Mouse (Mus musculus) midbrain, embryonic 11.5 days (tissue): Measurements from ENCODE around the gene Trmt10a. TPM values are rescaled to one million over a fixed set of nuclear protein-coding genes. Genes with fewer than 3 reads are reported as not detected.

Experiments
- ATAC-seq: fragments of 200-750 bp; cut with Nextera tagmentation; 2 replicates; pipeline ENCODE4 v1.8.0; 2017; ENCODE audit warnings: moderate TSS enrichment, moderate library complexity; ENCODE audit not compliant: low FRiP score
- DNase-seq: peaks from one replicate; pipeline ENCODE4 v3.0.0; 2015; ENCODE audit warnings: low spot score; ENCODE audit errors: missing footprints
- H3K27ac ChIP-seq: fragments of 300-500 bp; sonication (generic); 2 replicates; pipeline ENCODE4 v1.5.1; 2014; ENCODE audit warnings: low read depth, low read length
- H3K27me3 ChIP-seq: fragments of 300-500 bp; sonication (generic); 2 replicates; pipeline ENCODE4 v1.6.1; 2014; ENCODE audit warnings: mild to moderate bottlenecking, low read length, moderate library complexity, mixed read lengths; ENCODE audit not compliant: control insufficient read depth, insufficient read depth
- H3K36me3 ChIP-seq: fragments of 300-500 bp; sonication (generic); 2 replicates; pipeline ENCODE4 v1.6.1; 2014; ENCODE audit warnings: mild to moderate bottlenecking, low read length, moderate library complexity, mixed read lengths; ENCODE audit not compliant: control insufficient read depth, insufficient read depth
- H3K4me1 ChIP-seq: fragments of 300-500 bp; sonication (generic); 2 replicates; pipeline ENCODE4 v1.6.1; 2014; ENCODE audit warnings: low read length; ENCODE audit not compliant: control insufficient read depth, insufficient read depth
- H3K4me2 ChIP-seq: fragments of 300-500 bp; sonication (generic); 2 replicates; pipeline ENCODE4 v1.6.1; 2014; ENCODE audit warnings: mild to moderate bottlenecking, moderate library complexity
- H3K4me3 ChIP-seq: fragments of 300-500 bp; sonication (generic); 2 replicates; pipeline ENCODE4 v1.5.1; 2014; ENCODE audit warnings: low read depth, low read length
- H3K9ac ChIP-seq: fragments of 300-500 bp; sonication (generic); 2 replicates; pipeline ENCODE4 v1.6.1; 2014; ENCODE audit warnings: low read length
- H3K9me3 ChIP-seq: fragments of 300-500 bp; sonication (generic); 2 replicates; pipeline ENCODE4 v1.6.1; 2016; ENCODE audit warnings: low read length; ENCODE audit not compliant: control insufficient read depth
- WGBS: fragments of 180-500 bp; shearing (Covaris S2); extraction: QIAGEN DNeasy Blood & Tissue Kit; methylation state at CpG from one replicate; pipeline ENCODE4 v1.1.7; 2014; 5-methylcytosine and 5-hydroxymethylcytosine counted together
- polyA plus RNA-seq: library from polyadenylated mRNA; unstranded; fragments of >200 nt; fragmentation: Nextera tagmentation; extraction: Ambion mirVana; gene quantifications from 2 replicates; pipeline ENCODE4 v1.2.1, GENCODE M21; 2014

Trmt10a gene
- polyA plus RNA-seq: 14.9 and 19.5 TPM in 2 replicates

DNA sequence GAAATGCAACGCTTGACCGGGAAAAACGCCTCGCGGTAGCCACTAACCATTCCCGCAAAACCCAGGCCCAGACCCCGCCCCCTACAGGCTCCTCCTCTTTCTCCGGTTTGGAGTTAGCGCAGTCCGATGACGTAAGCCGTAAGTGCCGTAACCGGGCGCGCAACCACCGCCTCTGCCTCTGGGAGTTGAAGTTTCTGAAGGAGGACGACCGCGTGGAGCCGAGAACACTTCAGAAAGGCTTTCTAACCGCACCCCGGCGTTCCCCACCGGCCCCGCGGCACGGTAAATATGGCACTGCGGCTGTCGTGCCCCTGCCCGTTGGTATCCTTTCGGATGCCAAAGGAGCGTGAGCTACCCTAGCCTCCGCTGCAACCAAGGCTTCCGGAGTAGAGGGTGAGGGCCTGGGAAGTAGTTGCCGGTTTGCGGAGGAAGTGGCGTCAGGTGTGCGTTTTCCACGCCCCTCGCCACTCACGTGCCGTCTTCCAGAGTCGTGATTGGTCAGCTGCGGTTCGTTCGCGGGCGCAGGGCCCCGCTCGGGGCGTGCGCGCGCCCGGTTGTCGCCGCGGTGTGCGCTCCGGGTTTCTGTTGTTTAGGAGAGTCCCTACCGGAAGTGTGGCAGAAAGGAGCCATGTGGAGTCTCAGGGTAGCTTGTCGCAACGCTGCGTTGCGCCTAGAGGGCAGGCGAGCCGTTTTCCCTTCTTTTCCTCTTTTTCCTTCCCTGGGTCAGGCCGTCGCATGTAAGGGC lies at the start of gene Trmt10a:
Trmt10a (plus strand) TSS at position 134 of the 745 bp plus-strand sequence.
- Histone ChIP-seq H3K4me3 (peak within 1 kb of the TSS; percentile 38), H3K4me1 (no peaks in the 10 kb centered on the region), H3K4me2 (peak within 1 kb of the TSS; percentile 62), H3K9me3 (no peaks in the 10 kb centered on the region), H3K9ac (peak within 1 kb of the TSS; percentile 82), H3K36me3 (no peaks in the 10 kb centered on the region), H3K27ac (peak within 1 kb of the TSS; percentile 98), H3K27me3 (no peaks in the 10 kb centered on the region)
- peak; percentile 100 for DNase-seq
- WGBS: under 1% methylated on average over 70 of the region's 70 CpGs
- ATAC-seq: peak; percentile 97

DNA sequence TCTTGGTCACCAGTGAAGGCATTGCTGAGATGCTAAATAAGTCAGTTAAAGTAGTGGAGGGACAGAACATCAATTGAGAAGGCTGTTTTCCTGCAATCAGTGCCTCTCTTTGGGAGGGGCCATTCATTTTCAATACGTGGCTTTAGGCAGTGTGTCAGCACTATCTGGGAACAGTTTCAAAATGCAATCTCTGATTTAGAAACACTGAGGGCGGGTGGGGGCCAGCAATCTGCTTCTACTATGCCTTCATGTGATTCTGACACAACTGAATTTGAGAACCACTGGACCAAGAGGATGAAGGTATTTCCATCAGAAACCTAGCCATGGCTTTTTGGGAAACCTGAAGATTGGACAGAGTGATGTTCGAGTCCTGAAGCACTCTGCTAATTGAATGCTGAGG lies 47.9 kb upstream of the Trmt10a start:
- WGBS: 86% methylated on average over 3 of the region's 3 CpGs
- no peaks in the 10 kb centered on the region for H3K27me3 ChIP-seq
- DNase-seq: no peak
- H3K9ac ChIP-seq: no peak overlapping the region
- no peak overlapping the region for H3K4me2 ChIP-seq
- ATAC-seq: no peak
- H3K9me3 ChIP-seq: no peaks in the 10 kb centered on the region
- H3K4me3 ChIP-seq: no peak overlapping the region
- H3K4me1 ChIP-seq: no peaks in the 10 kb centered on the region
- no peaks in the 10 kb centered on the region for H3K36me3 ChIP-seq
- H3K27ac ChIP-seq: no peak overlapping the region

GRCm38 (mm10) chr3:138095718-138096117 lies 47.5 kb upstream of the Trmt10a start:
- Histone ChIP-seq H3K4me2 (no peak overlapping the region), H3K27me3 (no peaks in the 10 kb centered on the region), H3K27ac (no peak overlapping the region), H3K9me3 (no peaks in the 10 kb centered on the region), H3K4me1 (no peaks in the 10 kb centered on the region), H3K4me3 (no peak overlapping the region), H3K36me3 (no peaks in the 10 kb centered on the region), H3K9ac (no peak overlapping the region)
- DNase-seq: no peak
- no peak for ATAC-seq
- WGBS: 82% methylated on average over 10 of the region's 10 CpGs

DNA sequence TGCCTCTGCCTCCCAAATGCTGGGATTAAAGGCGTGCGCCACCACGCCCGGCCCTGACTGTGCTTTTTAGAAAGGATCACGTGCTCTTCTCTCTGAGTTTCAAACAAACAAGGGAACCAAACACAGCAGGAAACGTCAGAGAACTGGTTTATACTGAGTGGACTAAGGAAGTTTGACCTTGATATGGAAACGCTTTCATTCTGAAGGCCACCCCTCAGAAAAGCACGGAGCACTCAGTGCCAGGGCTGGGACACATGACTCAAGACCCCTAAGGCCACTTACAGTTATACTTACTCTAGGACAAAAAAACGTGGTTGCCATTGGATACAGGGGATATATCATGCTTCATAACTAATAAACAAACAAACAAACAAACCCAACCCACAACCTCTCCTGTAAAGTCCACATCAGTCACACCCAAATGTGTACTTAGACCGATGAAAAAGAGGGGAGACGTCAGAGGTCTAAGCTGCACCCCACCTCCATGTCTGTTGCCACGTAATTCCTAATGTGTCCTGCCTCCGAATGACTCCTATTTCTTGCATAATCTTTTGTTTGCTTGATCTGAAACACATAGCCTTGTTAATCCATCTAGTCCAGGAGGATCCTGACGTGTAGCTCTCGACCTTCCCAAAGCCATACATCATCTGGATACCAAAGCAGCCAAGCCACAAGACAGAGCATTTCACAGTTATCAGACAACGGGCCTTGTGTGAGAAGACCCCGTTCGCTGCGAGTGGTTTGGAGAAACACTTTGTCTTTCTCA lies 46.8 kb upstream of the Trmt10a start:
- H3K9me3 ChIP-seq: no peaks in the 10 kb centered on the region
- H3K9ac ChIP-seq: no peak overlapping the region
- H3K4me3 ChIP-seq: no peak overlapping the region
- no peaks in the 10 kb centered on the region for H3K36me3 ChIP-seq
- H3K27me3 ChIP-seq: no peaks in the 10 kb centered on the region
- no peaks in the 10 kb centered on the region for H3K4me1 ChIP-seq
- WGBS: 87% methylated on average over 19 of the region's 19 CpGs
- ATAC-seq: no peak
- no peak overlapping the region for H3K27ac ChIP-seq
- H3K4me2 ChIP-seq: no peak overlapping the region
- no peak for DNase-seq

- Histone ChIP-seq H3K36me3 (no peaks in the 10 kb centered on the region), H3K4me3 (no peak overlapping the region), H3K4me1 (no peaks in the 10 kb centered on the region), H3K27ac (no peak overlapping the region), H3K4me2 (no peak overlapping the region), H3K27me3 (no peaks in the 10 kb centered on the region), H3K9me3 (no peaks in the 10 kb centered on the region), H3K9ac (no peak overlapping the region)
- ATAC-seq: peak; percentile 55
- 78% methylated on average over 1 of the region's 1 CpGs for WGBS
- no peak for DNase-seq
These were observed 45.5 kb upstream of the Trmt10a start for GRCm38 (mm10) chr3:138097718-138098117.

DNA sequence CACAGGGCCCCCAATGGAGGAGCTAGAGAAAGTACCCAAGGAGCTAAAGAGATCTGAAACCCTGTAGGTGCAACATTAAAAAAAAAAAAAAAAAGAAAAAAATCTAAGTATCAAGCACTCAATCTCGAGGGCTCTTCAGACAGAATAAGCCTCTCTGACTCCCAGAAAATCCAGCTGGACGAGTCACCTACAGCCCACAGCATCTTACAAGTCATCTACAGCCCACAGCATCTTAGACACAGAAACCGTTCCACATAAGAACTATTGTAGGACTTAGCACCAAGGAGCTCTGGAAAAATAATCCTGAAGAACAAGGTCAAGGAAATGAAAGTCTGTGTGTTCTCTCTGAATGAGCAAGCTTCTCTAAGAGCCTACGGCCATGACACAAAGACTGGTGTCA lies 41.3 kb upstream of the Trmt10a start:
- Histone ChIP-seq H3K27me3 (no peaks in the 10 kb centered on the region), H3K36me3 (no peaks in the 10 kb centered on the region), H3K4me3 (no peak overlapping the region), H3K4me2 (no peak overlapping the region), H3K4me1 (no peaks in the 10 kb centered on the region), H3K9me3 (no peaks in the 10 kb centered on the region), H3K27ac (no peak overlapping the region), H3K9ac (no peak overlapping the region)
- 87% methylated on average over 4 of the region's 4 CpGs for WGBS
- DNase-seq: peak; percentile 60
- no peak for ATAC-seq

GRCm38 (mm10) chr3:138103690-138104089 lies 39.6 kb upstream of the Trmt10a start:
- no peak overlapping the region for H3K27ac ChIP-seq
- ATAC-seq (no peak), DNase-seq (no peak)
- no peak overlapping the region for H3K4me2 ChIP-seq
- H3K9ac ChIP-seq: no peak overlapping the region
- H3K36me3 ChIP-seq: no peaks in the 10 kb centered on the region
- 90% methylated on average over 4 of the region's 4 CpGs for WGBS
- no peaks in the 10 kb centered on the region for H3K9me3 ChIP-seq
- H3K4me1 ChIP-seq: no peaks in the 10 kb centered on the region
- H3K27me3 ChIP-seq: no peaks in the 10 kb centered on the region
- H3K4me3 ChIP-seq: no peak overlapping the region

DNA sequence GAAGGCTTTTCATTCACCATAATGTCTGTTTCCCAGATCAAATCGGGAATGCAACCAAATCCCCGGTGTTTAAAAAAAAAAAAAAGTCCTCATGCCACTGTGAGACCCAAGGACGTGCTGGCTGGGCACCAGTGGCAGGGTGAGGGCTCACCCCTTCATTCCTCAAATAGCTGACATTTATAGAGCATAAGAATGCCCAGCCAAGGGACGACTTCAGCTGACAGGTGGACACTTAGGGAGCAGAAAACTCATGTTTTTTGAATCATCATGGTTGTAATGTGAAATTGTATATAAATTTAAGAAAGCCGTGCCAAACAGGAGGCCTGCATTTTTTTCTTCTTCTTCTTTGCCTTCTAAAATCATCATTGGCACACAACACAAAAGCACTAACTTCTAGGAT lies 38.2 kb upstream of the Trmt10a start:
- no peaks in the 10 kb centered on the region for H3K27me3 ChIP-seq
- WGBS: 75% methylated on average over 5 of the region's 5 CpGs
- H3K36me3 ChIP-seq: no peaks in the 10 kb centered on the region
- H3K27ac ChIP-seq: no peak overlapping the region
- H3K9me3 ChIP-seq: no peaks in the 10 kb centered on the region
- H3K4me2 ChIP-seq: no peak overlapping the region
- DNase-seq: no peak
- no peak overlapping the region for H3K9ac ChIP-seq
- no peak overlapping the region for H3K4me3 ChIP-seq
- ATAC-seq: no peak
- no peaks in the 10 kb centered on the region for H3K4me1 ChIP-seq

- H3K9ac ChIP-seq: no peak overlapping the region
- no peak for ATAC-seq
- no peaks in the 10 kb centered on the region for H3K4me1 ChIP-seq
- no peak overlapping the region for H3K4me3 ChIP-seq
- H3K4me2 ChIP-seq: no peak overlapping the region
- no peaks in the 10 kb centered on the region for H3K36me3 ChIP-seq
- no peak for DNase-seq
- no peaks in the 10 kb centered on the region for H3K9me3 ChIP-seq
- no peaks in the 10 kb centered on the region for H3K27me3 ChIP-seq
- no peak overlapping the region for H3K27ac ChIP-seq
- 96% methylated on average over 10 of the region's 10 CpGs for WGBS
These were observed 36.4 kb upstream of the Trmt10a start for GRCm38 (mm10) chr3:138106887-138107286.
